Mouse (Mus musculus): ENCODE results near the gene Plekhg4.

- TF ChIP-seq CTCF (IDR thresholded peaks at IDR 0.05; ENCODE audit: borderline replicate concordance, control insufficient read depth, extremely low read depth, insufficient read depth, low read length, poor library complexity) (no peak), POLR2A (IDR thresholded peaks at IDR 0.05; ENCODE audit: control insufficient read depth, extremely low read depth, insufficient read depth, low read length, poor library complexity) (no peak)
Measured at GRCm38 (mm10) chr8:105409947-105410346, 36.9 kb downstream of the Plekhg4 start.
